ENCODE assay signal across 24 mouse cellular contexts in genomic region chr19:59292183-59292839, GRCm38 (mm10). TPM values are rescaled to one million over a fixed set of nuclear protein-coding genes. Genes with fewer than 3 reads are reported as not detected.
DNase-seq lines count a peak whose midpoint lies in the region; ATAC-seq and TF ChIP-seq lines count a peak whose summit lies in the region.
"Had no signal": no experiment of that assay in that cellular context is flagged by ENCODE, and none has a peak within 500 bp of the region (broad histone marks: within the 10 kb centered on the region; RNA-seq: fewer than 3 reads in every experiment).

No protein-coding gene starts in this region.

- 72% methylated on average over 5 of the region's 5 CpGs for WGBS in liver, embryonic 12.5 days (ENCODE audit: insufficient replicate concordance)
- WGBS in liver, postnatal 0 days (ENCODE audit: insufficient replicate concordance), result 79% methylated on average over 5 of the region's 5 CpGs
- WGBS in stomach, embryonic 16.5 days, result 69% methylated on average over 5 of the region's 5 CpGs

- TF ChIP-seq CTCF in liver, postnatal 0 days (IDR thresholded peaks at IDR 0.05; ENCODE audit: low read depth), result no peak

- H3K36me3 ChIP-seq in liver, embryonic 12.5 days, result peaks cover 13% of the 10 kb centered on the region
- 0 out of 2 replicates have a peak, but pooled peaks cover 6% of the 10 kb centered on the region for H3K36me3 ChIP-seq in liver, postnatal 0 days (replicated peaks; ENCODE audit: insufficient read depth, low read length)
- H3K36me3 ChIP-seq in stomach, embryonic 16.5 days (ENCODE audit: control insufficient read depth, insufficient read depth, low read length), result no peaks in the 10 kb centered on the region
- H3K36me3 ChIP-seq: embryonic facial prominence, embryonic 12.5 days had no signal

- no peak for TF ChIP-seq EP300 in liver, postnatal 0 days (IDR thresholded peaks at IDR 0.05; ENCODE audit: low read depth)

- H3K4me1 ChIP-seq in liver, embryonic 12.5 days, result peaks cover 9% of the 10 kb centered on the region; the same call in 1 of the 2 replicates
- H3K4me1 ChIP-seq in liver, postnatal 0 days (ENCODE audit: insufficient read depth), result no peaks in the 10 kb centered on the region
- no peaks in the 10 kb centered on the region for H3K4me1 ChIP-seq in stomach, embryonic 16.5 days (ENCODE audit: control insufficient read depth, insufficient read depth, low read length)
- H3K4me1 ChIP-seq: embryonic facial prominence, embryonic 12.5 days; midbrain, embryonic 10.5 days had no signal

- peak; percentile 46; the same call in 1 of the 2 replicates for ATAC-seq in liver, embryonic 12.5 days
- no peak for ATAC-seq in liver, postnatal 0 days
- peak; percentile 86 for ATAC-seq in stomach, embryonic 16.5 days (ENCODE audit: insufficient read depth, low FRiP score)
- ATAC-seq: forebrain, embryonic 14.5 days; hindbrain, embryonic 16.5 days had no signal

- H3K4me3 ChIP-seq in liver, embryonic 12.5 days, result no peak overlapping the region
- no peak overlapping the region for H3K4me3 ChIP-seq in liver, postnatal 0 days (ENCODE audit: low read depth, low read length)
- no peak overlapping the region for H3K4me3 ChIP-seq in stomach, embryonic 16.5 days (replicated peaks; ENCODE audit: low read length)
- H3K4me3 ChIP-seq: embryonic facial prominence, embryonic 12.5 days; erythroblast, embryonic 14.5 days; gastrocnemius, adult 2 months; heart, embryonic 12.5 days; midbrain, embryonic 10.5 days had no signal

- H3K27me3 ChIP-seq in liver, embryonic 12.5 days (replicated peaks), result no peaks in the 10 kb centered on the region
- H3K27me3 ChIP-seq in liver, postnatal 0 days (ENCODE audit: insufficient read depth, low read length), result no peaks in the 10 kb centered on the region
- H3K27me3 ChIP-seq in stomach, embryonic 16.5 days (ENCODE audit: control insufficient read depth, insufficient read depth, low read length), result no peaks in the 10 kb centered on the region
- H3K27me3 ChIP-seq: embryonic facial prominence, embryonic 12.5 days; heart, embryonic 12.5 days had no signal

- H3K4me2 ChIP-seq in liver, embryonic 12.5 days, result no peak overlapping the region
- H3K4me2 ChIP-seq in liver, postnatal 0 days (ENCODE audit: low read depth, low read length), result no peak overlapping the region
- H3K4me2 ChIP-seq in stomach, embryonic 16.5 days (ENCODE audit: low read depth, low read length), result no peak overlapping the region
- H3K4me2 ChIP-seq: embryonic facial prominence, embryonic 12.5 days; heart, embryonic 12.5 days had no signal

- H3K27ac ChIP-seq in liver, embryonic 12.5 days, result no peak overlapping the region
- no peak overlapping the region for H3K27ac ChIP-seq in liver, postnatal 0 days (ENCODE audit: low read depth)
- peak overlapping the region; percentile 29; the same call in 1 of the 2 replicates for H3K27ac ChIP-seq in stomach, embryonic 16.5 days (ENCODE audit: low read length)
- H3K27ac ChIP-seq: embryonic facial prominence, embryonic 12.5 days; gastrocnemius, adult 2 months; kidney, postnatal 0 days; midbrain, embryonic 10.5 days had no signal

- no peak overlapping the region for H3K9ac ChIP-seq in liver, embryonic 12.5 days
- no peak overlapping the region for H3K9ac ChIP-seq in liver, postnatal 0 days (replicated peaks)
- no peak overlapping the region for H3K9ac ChIP-seq in stomach, embryonic 16.5 days (ENCODE audit: low read length)
- H3K9ac ChIP-seq: embryonic facial prominence, embryonic 12.5 days; heart, embryonic 12.5 days had no signal

- DNase-seq in heart, postnatal 10 days, result peak; percentile 6 to 13
- DNase-seq in heart, postnatal 4 days, result no peak
- no peak for DNase-seq in liver, postnatal 0 days
- DNase-seq in brain, adult 2 months (ENCODE audit: low read depth, low spot score), result peak; percentile 71
- DNase-seq in adrenal gland, adult 8-10 months, result no peak
- DNase-seq: adrenal gland, postnatal 10 days; B cell, adult 2 months; cerebellum, adult 11 months; cerebellum, postnatal 10 days; gastrocnemius, adult 2 months; kidney, adult 11 months; lung, adult 18-20 months; lung, postnatal 36 days; thymus, adult 18-20 months; thymus, postnatal 4 days had no signal

- H3K9me3 ChIP-seq in liver, embryonic 12.5 days (replicated peaks), result no peaks in the 10 kb centered on the region
- no peaks in the 10 kb centered on the region for H3K9me3 ChIP-seq in liver, postnatal 0 days (ENCODE audit: low read length)
- no peaks in the 10 kb centered on the region for H3K9me3 ChIP-seq in stomach, embryonic 16.5 days (replicated peaks; ENCODE audit: control insufficient read depth, low read length)
- H3K9me3 ChIP-seq: embryonic facial prominence, embryonic 12.5 days; heart, embryonic 12.5 days; midbrain, embryonic 10.5 days had no signal

- intact Hi-C loops in heart, postnatal 10 days (cut with DNase I), result no loop called here

RNA-seq across cellular contexts. Expression of gene Rps12-ps3, which starts 29.8 kb away (rescaled TPM):
- total RNA-seq in heart, postnatal 10 days (2021), result 100 to 1,000 TPM; 323 to 397 TPM
- 100 to 1,000 TPM; 488 to 516 TPM for total RNA-seq in heart, postnatal 4 days (2021)
- 8.7 and 15.2 TPM in 2 replicates for polyA plus RNA-seq in liver, embryonic 12.5 days (2016; fragmentation: Nextera tagmentation; extraction: Ambion mirVana)
- polyA plus RNA-seq in liver, postnatal 0 days (2015; fragmentation: Nextera tagmentation; extraction: Ambion mirVana), result 12.3 and 24.8 TPM in 2 replicates
- 24.4 and 42.3 TPM in 2 replicates for polyA plus RNA-seq in stomach, embryonic 16.5 days (2015; fragmentation: Nextera tagmentation; extraction: Ambion mirVana)
- total RNA-seq in adrenal gland, adult 8-10 months (2022), result 100 to 1,000 TPM; 398 to 666 (median 560) TPM

RNA-seq across cellular contexts. Expression of gene Slc18a2, which starts 31.6 kb away (rescaled TPM):
- 1 to 10 TPM; 1.1 to 1.4 TPM for total RNA-seq in heart, postnatal 10 days (2021)
- total RNA-seq in heart, postnatal 4 days (2021), result 1 to 10 TPM; 2.0 to 2.5 TPM
- polyA plus RNA-seq in liver, embryonic 12.5 days (2016; fragmentation: Nextera tagmentation; extraction: Ambion mirVana), result 5.1 and 6.0 TPM in 2 replicates
- 1.5 and 1.9 TPM in 2 replicates for polyA plus RNA-seq in liver, postnatal 0 days (2015; fragmentation: Nextera tagmentation; extraction: Ambion mirVana)
- polyA plus RNA-seq in stomach, embryonic 16.5 days (2015; fragmentation: Nextera tagmentation; extraction: Ambion mirVana), result 12.2 and 13.5 TPM in 2 replicates
- total RNA-seq in adrenal gland, adult 8-10 months (2022), result 10 to 100 TPM; 15.3 to 29.0 (median 22.7) TPM
- polyA plus RNA-seq: erythroblast, embryonic 14.5 days had no signal

RNA-seq across cellular contexts. Expression of gene Pdzd8, which starts 53.3 kb away (rescaled TPM):
- total RNA-seq in heart, postnatal 10 days (2021), result 10 to 100 TPM; 30.4 to 31.3 TPM
- 10 to 100 TPM; 40.0 to 40.8 TPM for total RNA-seq in heart, postnatal 4 days (2021)
- 9.1 and 9.7 TPM in 2 replicates for polyA plus RNA-seq in liver, embryonic 12.5 days (2016; fragmentation: Nextera tagmentation; extraction: Ambion mirVana)
- 3.1 and 3.4 TPM in 2 replicates for polyA plus RNA-seq in liver, postnatal 0 days (2015; fragmentation: Nextera tagmentation; extraction: Ambion mirVana)
- 6.4 and 6.9 TPM in 2 replicates for polyA plus RNA-seq in stomach, embryonic 16.5 days (2015; fragmentation: Nextera tagmentation; extraction: Ambion mirVana)
- total RNA-seq in adrenal gland, adult 8-10 months (2022), result 10 to 100 TPM; 31.1 to 37.7 (median 35.6) TPM

Comparison
In these comparisons a context has a peak if more than half of its experiments do, and no peak if none do; other contexts are left out.
1. DNase-seq: peak in heart, postnatal 10 days (2 of 2) and brain, adult 2 months (single experiment); none in heart, postnatal 4 days (single experiment), liver, postnatal 0 days (single experiment) and adrenal gland, adult 8-10 months (single experiment).
2. RNA of gene Slc18a2, which starts 31.6 kb away (total RNA-seq): 15.3 to 29.0 TPM in adrenal gland, adult 8-10 months; 2.0 to 2.5 TPM in heart, postnatal 4 days and 1.1 to 1.4 TPM in heart, postnatal 10 days; every median in the first group is over 4 times any median in the second.